Mouse (Mus musculus) cerebellum, postnatal 36 days (tissue): ENCODE results near the gene Sohlh1.

ENCODE experiments used
- DNase-seq, 2 experiments: peaks; one replicate each; pipeline ENCODE4 v3.0.0; 2021 to 2022; ENCODE audit warnings: mixed read lengths in 2 of 2

The Sohlh1 gene

DNA sequence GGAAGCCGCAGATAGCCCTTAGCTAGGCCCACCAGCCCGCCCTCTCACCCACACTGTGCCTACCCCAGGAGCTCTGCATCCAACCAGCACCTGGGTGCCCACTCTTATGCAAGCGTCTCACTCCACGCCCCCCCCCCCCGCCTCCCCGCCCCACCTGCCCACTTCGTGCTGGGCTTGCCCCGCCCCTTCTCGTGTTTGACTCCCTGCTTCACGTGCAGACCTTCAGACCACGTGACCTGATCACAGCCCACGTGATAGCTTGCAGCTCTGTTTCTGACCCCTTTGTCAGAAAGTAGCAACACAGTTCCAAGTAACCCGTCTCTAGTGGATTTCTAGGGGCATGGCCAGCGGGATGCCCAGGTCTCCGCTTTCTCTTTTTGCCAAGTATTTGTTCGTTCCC is at the start of gene Sohlh1:
Gene Sohlh1, minus strand, starts transcription at position 23 of the 400 bp plus-strand sequence.
- no peak for DNase-seq

DNA sequence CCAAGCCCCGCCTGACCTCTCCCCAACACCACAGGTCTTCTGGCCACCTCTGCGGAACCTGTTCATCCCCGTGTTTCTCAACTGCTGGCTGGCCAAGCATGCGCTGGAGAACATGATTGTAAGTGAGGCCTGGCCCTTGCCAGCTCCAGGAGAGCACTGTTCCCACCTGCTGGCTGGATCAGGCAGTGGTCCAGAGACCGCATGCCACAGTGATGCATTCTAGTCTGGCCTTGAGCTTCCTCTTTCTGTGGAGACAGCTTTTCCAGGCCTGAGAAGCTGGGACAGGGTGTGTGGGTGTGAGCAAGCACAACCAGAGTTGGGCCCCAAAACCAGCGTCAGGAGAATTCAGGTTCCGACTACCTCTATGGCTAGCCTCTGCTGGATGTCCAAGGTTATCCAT is 45.4 kb upstream of the Sohlh1 start:
- peak; percentile 64 to 70 for DNase-seq

DNA sequence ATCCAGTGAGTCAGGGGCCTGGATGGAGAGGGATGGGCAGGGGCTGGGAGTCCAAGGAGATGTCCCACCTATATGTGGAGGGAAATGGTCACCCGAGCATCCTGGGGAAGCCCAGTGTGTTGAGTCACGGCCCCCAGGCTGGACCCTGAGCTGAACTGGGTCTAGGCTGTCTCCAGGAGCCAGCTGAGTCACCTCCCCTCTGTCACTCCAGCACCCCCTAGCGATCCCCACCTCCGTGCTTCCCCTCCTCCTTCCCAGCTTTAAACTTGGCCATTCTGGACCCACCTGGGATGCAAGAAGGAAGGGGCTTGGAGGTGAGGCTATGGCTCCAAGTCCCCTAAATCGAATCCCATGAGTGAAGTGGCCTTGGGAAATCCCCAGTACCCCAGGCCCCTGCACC is 41.1 kb upstream of the Sohlh1 start:
- no peak for DNase-seq

DNA sequence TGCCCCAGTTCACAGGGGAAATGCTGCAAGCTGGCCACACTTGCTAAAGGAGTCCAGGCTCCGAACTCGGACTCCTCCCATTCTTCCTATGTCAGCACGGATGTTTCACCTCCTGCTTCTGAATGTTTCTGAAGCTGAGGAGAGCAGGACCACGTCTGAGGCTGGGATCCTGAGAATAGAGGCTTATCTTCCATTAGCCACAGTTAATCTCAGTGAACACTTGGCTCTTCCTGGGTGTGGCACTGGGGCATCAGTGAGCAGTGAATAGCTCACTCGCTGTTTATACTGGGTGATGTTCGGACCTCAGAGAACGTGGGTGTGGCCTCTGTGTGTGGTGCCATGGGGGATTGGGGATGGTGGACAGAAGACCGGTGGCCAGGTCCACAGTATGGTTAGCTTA is 40.2 kb upstream of the Sohlh1 start:
- no peak for DNase-seq

DNA sequence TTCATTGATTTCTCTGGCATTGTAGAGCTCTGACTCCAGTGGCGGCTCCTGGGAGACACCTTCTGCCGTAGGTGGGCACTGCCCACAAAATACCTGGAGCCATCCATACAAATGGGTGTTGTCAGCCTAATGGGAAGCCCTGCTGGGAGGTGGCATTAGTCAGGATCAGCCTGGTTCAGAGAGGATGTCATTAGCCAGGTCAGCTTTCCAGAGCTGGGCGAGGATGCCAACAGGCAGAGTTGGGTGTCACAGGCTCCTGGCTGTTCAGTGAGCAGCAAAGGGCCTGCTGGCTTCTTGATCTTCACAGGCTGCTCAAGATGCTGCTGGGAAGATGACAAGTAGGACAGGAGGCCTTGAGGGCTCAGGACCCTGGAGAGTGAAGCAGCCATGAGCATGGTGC is 37.7 kb upstream of the Sohlh1 start:
- peak; percentile 30 to 35 for DNase-seq

DNA sequence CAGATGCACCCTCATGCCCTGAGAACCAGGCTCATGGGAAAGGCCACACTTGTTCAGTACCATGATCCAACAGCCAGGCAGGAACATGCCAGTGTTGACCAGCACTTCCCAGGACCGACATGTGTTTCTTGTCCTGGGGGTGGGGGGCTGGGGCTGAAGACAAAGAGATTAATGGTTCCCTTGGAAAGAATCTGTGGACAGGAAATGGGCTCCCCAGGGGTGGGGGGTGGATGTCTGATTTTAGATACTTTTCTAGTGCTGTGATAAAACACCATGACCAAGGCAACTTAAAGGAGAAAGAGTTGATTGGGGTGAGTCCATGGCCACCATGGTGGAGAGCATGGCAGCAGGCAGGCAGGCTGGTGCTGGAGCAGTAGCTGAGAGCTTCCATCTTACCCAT is 35.2 kb upstream of the Sohlh1 start:
- DNase-seq, result no peak

DNA sequence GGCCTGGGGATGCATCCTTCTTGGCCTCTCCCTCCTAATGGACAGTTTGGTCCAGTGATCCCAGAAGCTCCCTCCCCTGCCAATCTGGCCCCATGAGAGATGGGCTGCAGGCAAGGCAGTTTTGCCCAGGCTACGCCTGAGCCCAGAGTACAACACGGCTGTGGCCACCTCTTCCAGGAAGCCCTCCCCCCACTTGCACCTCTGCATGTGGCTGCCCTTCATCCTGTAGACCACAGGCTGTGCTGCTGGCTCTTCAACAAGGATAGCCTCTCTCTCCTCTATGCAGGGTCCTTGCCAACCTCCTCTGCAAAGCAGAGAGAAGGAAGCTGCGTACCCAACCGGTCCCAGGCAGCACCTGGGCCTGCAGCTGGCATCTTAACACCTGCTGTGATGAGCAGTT is 32.0 kb upstream of the Sohlh1 start:
- DNase-seq, result peak in 1 of 2 experiments; percentile 33

DNA sequence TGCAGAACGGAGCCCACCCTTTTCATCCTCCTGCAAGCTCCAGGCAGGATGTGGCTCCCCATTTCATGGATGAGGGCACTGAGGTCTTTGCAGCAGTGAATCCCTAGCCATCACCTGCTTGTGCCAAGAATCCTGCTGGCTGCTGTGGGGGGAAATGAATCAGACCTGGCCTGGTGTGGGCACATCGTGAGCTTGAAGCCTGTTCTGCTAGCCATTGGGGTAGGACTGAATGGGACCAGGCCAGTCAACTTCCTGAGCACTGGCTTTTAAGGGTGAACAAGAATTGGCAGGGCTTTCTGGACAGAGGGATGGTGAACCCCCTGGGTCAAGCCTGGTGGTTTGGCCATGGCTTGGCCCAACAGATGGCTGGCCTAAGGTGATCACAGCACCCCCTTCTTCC is 31.5 kb upstream of the Sohlh1 start:
- peak; percentile 68 to 74 for DNase-seq

DNA sequence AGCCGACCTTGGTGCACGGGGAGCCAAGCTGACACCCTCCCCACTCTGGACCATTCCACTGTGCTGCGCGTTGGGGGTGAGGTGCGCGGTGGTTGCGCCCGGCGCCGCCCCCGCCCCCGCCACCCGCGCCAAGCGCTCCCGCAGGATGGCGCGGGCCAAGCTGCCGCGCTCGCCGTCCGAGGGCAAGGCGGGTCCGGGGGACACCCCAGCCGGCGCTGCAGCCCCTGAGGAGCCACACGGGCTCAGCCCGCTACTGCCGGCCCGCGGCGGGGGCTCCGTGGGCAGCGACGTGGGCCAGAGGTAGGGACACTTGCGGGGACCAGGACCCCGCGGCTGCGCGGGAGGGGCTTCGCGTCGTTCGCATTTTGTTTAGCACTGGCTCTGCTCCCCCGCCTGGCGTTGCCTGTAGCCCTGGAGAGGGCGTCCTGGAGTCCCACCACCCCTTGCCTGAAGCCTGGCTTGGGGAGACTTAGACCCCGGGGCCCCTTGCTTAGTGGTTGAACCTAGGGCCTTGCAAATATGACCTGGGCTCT is 30.8 kb upstream of the Sohlh1 start:
- peak; percentile 78 to 83 for DNase-seq

DNA sequence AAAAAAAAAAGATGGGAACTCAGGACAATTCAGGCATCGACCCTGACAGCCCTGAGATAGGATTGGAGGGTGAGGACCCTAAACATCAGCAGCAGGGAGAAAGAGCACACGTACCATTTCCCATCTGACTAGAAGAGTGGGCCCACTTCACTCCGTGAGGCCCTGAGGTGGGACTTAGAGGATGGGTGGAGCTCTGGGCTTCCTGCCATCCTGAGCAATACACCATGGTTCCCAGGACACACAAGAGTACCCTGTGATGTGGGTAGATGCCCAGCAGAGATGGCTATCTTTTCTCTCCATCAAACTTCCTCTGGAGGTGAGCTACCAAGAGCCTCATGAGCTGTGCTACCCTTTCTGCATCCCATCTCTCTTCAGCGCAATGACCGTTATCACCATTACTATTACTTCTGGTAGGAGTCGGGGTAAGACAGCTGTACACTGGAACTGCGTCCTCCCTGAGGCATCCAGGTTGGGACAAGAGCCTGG is 30.2 kb upstream of the Sohlh1 start:
- no peak for DNase-seq

DNA sequence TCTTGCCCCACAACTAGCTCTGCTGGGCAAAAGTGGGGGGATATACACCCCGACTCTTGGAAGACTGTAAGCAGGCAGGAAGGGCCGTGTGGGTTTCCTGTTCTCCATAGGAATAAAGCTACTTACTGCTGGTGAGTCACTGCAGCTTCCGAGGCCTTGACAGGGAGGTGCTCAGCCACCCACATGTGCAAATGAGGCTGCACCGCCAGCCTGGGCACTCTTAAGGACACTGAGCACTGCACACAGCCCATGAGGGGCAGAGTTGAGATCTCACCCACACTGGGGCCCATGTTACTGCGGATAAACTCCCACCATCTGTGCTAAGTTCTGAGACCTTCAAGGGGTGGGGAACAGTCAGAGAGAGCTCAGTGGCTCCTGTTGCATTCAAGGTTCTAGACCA is 19.6 kb upstream of the Sohlh1 start:
- no peak for DNase-seq

DNA sequence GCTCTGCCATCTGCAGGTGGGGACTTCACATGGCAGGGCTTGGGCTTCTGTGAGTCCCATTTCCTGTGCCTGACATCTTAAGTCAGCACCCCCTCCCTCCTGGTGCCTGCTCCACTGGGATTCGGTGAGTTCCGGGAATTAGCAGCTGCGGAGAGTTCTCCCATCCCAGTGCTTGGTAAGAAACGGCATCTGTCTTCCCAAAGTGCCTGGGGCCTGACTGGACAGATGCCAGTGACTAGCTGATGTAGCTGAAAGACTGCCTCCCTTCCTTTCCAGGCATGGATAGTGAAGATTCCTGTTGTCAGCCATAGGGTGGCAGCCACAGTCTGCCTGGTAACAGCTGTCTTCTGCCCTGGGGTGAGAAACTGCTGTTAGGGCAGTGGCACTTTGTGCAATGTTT is 18.4 kb upstream of the Sohlh1 start:
- DNase-seq, result peak; percentile 34 to 39

DNA sequence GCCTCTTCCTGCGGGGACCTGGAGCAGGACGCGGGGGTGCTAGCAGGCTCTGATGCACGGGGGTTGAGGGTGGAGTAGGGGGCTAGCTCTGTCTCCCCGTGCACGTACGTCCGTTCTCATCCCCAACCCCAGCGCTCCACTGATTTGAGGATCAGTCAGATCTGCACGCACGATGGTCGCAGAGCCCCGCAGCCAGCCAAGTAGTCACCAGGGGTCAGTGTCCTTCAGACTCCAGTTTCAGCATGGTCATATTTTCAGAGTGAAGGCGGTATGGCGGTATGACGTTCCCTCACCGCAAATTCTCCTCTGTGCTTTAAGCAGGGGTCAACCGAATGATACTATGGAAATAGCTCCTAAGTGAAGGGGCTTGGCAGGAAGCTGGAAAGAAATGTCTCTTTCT is 17.2 kb upstream of the Sohlh1 start:
- peak; percentile 25 to 36 for DNase-seq

DNA sequence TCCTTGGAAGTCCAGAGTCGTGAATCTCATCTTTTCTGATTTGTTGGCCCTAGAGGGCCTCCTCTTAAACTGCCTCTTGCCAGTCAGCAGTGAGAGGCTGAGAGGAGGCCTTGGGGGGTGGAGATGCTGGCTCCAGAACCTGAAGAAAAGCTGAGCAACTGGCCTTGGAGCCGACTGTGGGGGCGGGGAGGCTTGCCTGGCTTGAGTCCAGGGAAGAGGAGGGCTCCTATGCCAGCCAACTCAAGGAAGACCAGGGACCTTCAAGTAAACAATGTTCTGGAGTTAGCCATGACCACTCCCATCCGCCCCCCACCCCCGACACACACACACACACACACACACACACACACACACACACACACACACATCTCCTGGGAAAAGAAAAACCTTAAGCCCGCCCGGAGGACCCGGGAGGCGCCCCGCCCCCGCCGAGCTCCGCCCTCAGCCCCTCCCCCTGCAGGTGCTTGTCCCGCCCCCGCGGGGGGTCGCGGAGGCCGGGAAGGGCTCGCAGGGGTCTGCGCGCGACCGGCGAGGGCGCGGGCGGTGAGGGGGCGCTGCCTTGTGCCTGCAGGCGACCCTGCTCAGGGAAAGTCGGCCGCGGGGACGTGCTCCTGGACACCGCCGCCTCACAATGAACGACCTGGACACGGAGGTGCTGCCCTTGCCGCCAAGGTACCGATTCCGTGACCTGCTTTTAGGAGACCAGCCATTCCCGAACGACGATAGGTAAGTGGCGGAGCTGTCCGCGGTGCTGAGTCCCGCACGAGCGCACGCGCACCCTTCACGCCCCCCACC is 16.5 kb upstream of the Sohlh1 start, which contains the start of gene Kcnt1:
Gene Kcnt1, plus strand, starts transcription at position 398 of the 795 bp plus-strand sequence.
- DNase-seq, result peak; percentile 63 to 67

DNA sequence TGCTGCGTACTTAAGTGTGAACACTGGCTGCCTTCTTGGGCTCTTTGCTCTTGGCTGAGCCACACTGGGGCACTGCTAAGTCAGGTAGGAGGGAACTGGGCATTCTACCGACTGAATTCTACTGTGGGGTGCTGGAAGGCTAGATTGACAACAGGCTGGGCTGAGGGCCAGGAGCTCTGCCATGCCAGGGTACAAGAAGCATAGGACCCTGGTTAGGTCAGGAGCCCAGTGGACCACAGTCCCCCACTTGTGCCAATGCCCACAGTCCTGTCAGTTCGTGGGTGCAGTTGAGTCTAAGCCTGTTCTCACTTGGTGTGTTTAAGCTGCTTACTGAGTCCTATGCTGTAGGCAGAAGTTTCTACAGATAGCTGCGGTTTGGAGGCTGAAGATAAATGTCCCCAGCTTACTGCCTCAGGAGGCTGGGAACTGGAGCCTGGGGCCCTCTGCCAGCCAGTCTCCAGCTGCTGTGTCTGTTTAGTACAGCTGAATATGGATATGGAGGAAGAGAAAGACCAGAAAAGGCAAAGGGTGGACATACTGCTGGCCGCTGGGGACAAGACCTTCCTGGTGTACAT is 15.7 kb upstream of the Sohlh1 start:
- DNase-seq, result peak in 1 of 2 experiments; percentile 30

DNA sequence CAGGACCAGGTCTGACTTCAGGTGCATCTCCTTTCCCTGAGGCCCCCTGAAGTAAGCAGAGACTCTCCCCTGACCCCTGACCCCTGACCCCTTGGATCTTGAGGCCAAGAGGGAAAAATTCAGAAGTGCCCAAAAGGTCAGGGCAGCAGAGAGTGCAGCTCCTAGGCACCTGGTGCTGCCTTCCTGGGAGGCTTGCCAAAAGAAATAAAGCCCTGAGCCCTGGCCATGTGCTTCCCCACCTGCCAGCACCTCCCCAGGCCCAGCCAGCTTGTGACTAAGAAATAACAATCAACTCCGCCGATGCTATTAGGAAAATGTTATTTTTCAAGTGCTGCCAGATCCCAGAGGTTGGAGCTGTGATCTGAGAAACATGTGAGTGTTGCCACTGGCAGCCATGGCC is 15.0 kb upstream of the Sohlh1 start:
- DNase-seq, result peak in 1 of 2 experiments; percentile 25

DNA sequence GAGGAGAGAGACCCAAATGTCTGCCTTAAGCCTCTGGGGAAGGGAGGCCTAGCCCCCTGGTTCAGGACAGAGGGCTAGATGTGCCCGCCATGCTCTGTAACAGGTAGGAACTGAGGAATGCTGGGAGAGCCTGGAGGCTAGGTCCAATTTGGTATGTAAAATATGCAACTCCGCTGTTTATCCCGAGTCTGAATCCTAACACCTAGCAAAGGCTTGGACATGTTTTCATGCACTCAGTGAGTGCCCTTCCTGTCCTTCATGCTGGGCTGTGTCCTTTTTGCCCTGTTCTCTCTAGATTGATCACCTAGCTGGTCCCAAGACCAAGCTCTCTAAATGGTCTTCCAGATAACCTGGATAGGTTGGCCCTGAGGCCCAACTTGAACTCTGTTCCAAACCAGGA is 12.8 kb upstream of the Sohlh1 start:
- no peak for DNase-seq

DNA sequence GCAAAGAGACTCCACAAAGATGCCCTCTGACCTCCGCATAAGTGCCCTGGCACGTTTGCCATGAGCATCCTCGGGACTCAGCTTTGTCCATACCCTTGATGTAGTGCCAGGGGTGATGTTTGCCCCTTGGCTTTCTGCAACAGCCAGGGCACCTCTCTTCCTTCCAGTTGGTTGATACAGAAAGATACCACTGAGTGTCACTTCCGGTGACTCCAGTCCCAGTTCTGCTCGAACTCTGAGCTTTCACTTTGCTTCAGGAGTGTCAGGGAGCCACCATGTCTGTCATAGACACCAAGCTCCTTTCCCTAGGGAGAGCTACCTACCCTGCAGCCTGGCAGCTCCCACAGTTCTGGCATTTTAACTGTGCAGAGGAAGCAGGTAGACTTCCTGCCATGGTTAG is 7.0 kb upstream of the Sohlh1 start:
- no peak for DNase-seq

DNA sequence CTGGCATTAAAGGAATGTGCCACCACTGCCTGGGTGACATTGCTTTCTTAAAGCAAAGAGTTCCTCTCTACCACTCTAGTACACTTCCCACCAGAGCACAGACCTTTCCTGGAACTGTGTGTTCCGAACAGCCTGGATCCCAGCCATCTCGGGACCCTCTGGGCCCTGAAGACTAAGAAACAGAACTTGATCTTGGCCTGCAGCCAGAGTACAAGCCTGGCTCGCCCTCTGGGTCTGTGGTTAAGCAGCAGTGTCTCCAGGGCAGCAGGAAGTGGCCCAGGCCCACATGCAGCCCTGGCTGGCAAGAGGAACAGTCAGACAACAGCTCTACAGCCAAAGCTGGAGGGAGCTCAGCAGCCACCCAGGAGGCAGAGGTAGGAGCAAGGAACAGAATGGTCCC is 5.6 kb upstream of the Sohlh1 start:
- DNase-seq, result peak; percentile 22 to 31

DNA sequence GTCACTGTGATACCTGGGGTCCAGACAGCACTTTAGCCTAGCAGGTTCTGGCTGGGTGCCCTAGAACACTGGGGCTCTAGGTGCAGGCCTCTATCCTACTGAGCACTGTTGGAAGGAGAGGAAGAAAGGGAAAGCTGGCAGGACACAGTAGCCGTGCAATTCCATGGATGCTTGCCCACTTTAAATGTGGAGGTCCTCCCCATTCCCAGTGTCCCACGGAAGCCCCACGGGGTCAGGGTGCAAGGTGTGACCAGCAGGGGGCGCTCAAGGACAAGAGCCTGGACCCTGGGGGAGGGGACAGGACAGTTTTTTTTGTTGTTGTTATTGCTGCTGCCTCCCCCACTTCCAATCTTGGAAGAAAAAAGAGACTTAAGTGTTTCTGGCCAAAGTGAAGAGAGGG is 3.3 kb upstream of the Sohlh1 start:
- DNase-seq, result peak; percentile 73 to 79

DNA sequence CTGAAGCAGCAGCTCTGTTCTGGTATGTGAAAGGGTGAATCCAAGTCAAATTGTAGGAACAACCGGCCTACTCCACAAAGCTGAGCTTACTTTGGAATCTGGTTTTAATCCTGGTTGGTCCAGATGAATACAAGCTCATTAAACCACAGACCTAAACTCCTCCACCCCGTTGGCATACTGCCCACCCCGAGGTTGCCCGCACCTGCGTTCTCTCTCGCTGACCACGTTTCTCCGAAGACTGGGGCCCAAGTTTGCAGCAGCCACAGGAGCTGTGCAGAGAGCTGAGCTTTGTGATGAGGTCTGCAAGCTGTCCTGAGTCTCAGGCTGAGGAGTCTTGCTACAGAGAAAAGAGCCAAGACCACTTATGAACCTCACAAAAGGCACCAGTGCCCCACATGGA is 532 bp downstream of the Sohlh1 start:
- DNase-seq, result peak in 1 of 2 experiments; percentile 25

DNA sequence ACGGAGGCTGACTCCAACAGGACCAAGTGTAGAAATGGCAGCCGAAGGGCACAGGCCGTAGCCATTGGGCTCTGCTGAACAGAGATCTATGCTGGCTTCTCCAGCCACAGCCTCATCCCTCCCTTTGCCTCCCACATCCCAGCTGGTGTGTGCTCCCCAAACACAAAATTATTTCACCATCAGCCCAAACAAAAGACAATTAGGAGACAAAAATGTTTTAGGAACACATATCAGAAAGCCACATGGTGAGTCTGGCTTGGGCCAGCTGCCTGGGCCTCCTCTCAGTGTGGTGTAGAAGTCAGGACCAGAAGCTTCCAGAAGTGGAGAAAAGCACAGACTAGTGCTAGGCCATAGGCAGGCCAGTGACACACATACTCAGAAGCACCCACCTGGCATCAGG is 3.0 kb downstream of the Sohlh1 start:
- DNase-seq, result no peak

DNA sequence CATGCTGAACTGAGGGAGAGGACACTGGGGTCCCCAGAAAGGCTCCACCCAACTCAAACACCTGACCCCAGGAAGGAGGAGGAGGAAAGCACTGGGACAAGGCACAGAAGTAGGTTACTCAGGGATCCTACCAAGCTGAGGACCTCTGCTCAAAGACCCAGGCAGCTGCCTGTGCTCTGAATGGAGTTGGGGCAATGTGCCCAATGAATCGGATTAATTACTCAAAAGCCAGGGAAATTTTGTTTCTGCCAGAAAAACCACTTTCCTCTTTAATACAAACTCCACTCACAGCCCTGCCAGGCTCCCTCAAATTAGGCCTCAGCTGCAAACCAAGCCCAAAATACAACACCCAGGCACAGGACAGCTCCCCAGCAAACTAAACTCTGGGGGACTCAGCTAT is 4.3 kb downstream of the Sohlh1 start:
- no peak for DNase-seq

DNA sequence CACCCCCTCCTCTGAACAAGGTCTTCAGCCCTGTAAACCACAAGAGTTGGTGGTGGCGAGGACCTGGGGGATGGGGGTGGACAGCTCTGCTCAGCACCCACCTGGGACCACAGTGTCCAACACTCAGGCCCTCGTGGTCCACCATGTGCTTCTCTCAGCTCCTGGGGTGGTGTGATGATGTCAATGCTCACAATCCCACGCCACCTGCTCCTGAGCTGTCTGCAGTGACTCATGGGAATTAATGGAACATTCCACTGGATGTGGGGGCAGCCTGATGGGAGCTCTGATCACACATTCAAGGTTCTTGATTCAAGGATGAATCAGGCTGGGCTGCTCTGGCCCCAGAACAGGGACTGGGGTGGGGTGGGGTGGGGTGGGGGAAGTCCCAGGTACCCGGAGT is 4.9 kb downstream of the Sohlh1 start:
- DNase-seq, result no peak
